Mouse (Mus musculus) C2C12 (cell line): ENCODE measurements around the gene Izumo1r. TPM values are rescaled to one million over a fixed set of nuclear protein-coding genes. Genes with fewer than 3 reads are reported as not detected.

ENCODE experiments used
- H3K27me3 ChIP-seq: one replicate; pipeline ENCODE4 v1.6.1; 2011; ENCODE audit not compliant: control insufficient read depth, insufficient read depth, insufficient read length
- H3K36me3 ChIP-seq: one replicate; pipeline ENCODE4 v1.6.1; 2011; ENCODE audit not compliant: control insufficient read depth, insufficient read depth
- H3K4me3 ChIP-seq: one replicate; pipeline ENCODE4 v1.5.1; 2011; ENCODE audit warnings: mild to moderate bottlenecking, control low read depth; ENCODE audit not compliant: poor library complexity, insufficient read depth, severe bottlenecking
- H3K79me2 ChIP-seq: one replicate; pipeline ENCODE4 v1.6.1; 2011; ENCODE audit not compliant: control insufficient read depth, insufficient read depth
- H3K79me3 ChIP-seq: one replicate; pipeline ENCODE4 v1.6.1; 2011; ENCODE audit warnings: low read depth, control low read depth
- H3ac ChIP-seq: one replicate; pipeline ENCODE3; 2011; ENCODE audit warnings: low read depth; ENCODE audit not compliant: control insufficient read depth, insufficient read length
- CEBPB ChIP-seq: IDR thresholded peaks from one replicate; pipeline ENCODE4 v1.6.1; 2011; ENCODE audit warnings: low read depth, mild to moderate bottlenecking, control low read depth, moderate library complexity
- CTCF ChIP-seq: IDR thresholded peaks from one replicate; pipeline ENCODE4 v1.5.1; 2011; ENCODE audit not compliant: control insufficient read depth, insufficient read depth, insufficient read length
- FOSL1 ChIP-seq: IDR thresholded peaks from one replicate; pipeline ENCODE4 v1.8.0; 2011; ENCODE audit warnings: mild to moderate bottlenecking, low read length; ENCODE audit not compliant: poor library complexity, insufficient read depth, severe bottlenecking
- MAX ChIP-seq: IDR thresholded peaks from one replicate; pipeline ENCODE4 v1.6.1; 2011; ENCODE audit warnings: mild to moderate bottlenecking, control low read depth
- MYOD1 ChIP-seq: IDR thresholded peaks from one replicate; pipeline ENCODE4 v1.6.1; 2011; ENCODE audit warnings: low read depth; ENCODE audit not compliant: control insufficient read depth, insufficient read length
- MYOG ChIP-seq: IDR thresholded peaks from one replicate; pipeline ENCODE4 v1.6.1; 2011; ENCODE audit not compliant: control insufficient read depth, insufficient read length; ENCODE audit errors: extremely low read depth
- USF1 ChIP-seq: IDR thresholded peaks from one replicate; pipeline ENCODE4 v1.6.1; 2011; ENCODE audit warnings: low read depth, mild to moderate bottlenecking, control low read depth, moderate library complexity
- polyA plus RNA-seq: library from polyadenylated mRNA; unstranded; fragments of >200 nt; fragmentation: generic; extraction: Trizol; gene quantifications from one replicate; pipeline ENCODE4 v1.2.1, GENCODE M21; 2012; ENCODE audit warnings: missing spikeins

Izumo1r gene
- polyA plus RNA-seq, 1 experiment = not detected

DNA sequence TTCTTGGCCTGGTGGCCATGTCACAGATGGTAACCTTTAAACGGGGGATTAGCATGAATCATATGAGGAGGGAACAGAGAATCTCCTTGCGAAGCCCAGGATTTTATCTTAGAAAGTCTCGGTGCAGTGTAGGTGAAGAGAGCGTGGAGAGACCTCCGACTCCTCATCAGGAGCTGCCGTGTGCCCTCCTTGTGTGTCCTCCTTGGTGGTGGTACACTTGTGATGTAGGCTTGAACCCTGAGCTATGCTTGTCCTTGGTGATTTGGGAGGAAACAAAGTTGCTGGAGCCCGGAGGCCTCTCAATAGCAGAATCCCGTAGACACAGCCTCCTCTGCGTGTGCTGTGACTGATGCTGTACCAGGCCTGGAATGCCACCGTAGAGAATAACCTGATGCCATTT lies 32.9 kb downstream of the Izumo1r start:
- no peaks in the 10 kb centered on the region for H3K79me3 ChIP-seq
- H3K36me3 ChIP-seq = no peaks in the 10 kb centered on the region
- H3ac ChIP-seq = no peak overlapping the region
- H3K4me3 ChIP-seq = no peak overlapping the region
- TF ChIP-seq MYOG = no peak
- no peak for TF ChIP-seq FOSL1
- TF ChIP-seq MYOD1 = no peak
- no peak for TF ChIP-seq CEBPB
- TF ChIP-seq USF1 = no peak
- TF ChIP-seq MAX = no peak
- no peak for TF ChIP-seq CTCF
- H3K27me3 ChIP-seq = peaks cover 10% of the 10 kb centered on the region
- H3K79me2 ChIP-seq = no peaks in the 10 kb centered on the region

GRCm38 (mm10) chr9:14870377-14870776 lies 33.4 kb downstream of the Izumo1r start:
- H3K79me3 ChIP-seq = no peaks in the 10 kb centered on the region
- no peaks in the 10 kb centered on the region for H3K79me2 ChIP-seq
- no peak overlapping the region for H3ac ChIP-seq
- no peak overlapping the region for H3K4me3 ChIP-seq
- no peaks in the 10 kb centered on the region for H3K36me3 ChIP-seq
- TF ChIP-seq USF1 (no peak), FOSL1 (no peak), MYOG (no peak), CTCF (no peak)
- H3K27me3 ChIP-seq = peaks cover 9% of the 10 kb centered on the region

- TF ChIP-seq USF1 (no peak), MAX (no peak), MYOD1 (no peak), MYOG (no peak), CEBPB (no peak), CTCF (no peak), FOSL1 (no peak)
- peaks cover 17% of the 10 kb centered on the region for H3K27me3 ChIP-seq
- no peaks in the 10 kb centered on the region for H3K36me3 ChIP-seq
- no peak overlapping the region for H3ac ChIP-seq
- H3K79me2 ChIP-seq = no peaks in the 10 kb centered on the region
- H3K79me3 ChIP-seq = no peaks in the 10 kb centered on the region
- H3K4me3 ChIP-seq = no peak overlapping the region
These were observed 35.4 kb downstream of the Izumo1r start for GRCm38 (mm10) chr9:14868326-14868725.

- no peaks in the 10 kb centered on the region for H3K36me3 ChIP-seq
- H3K79me3 ChIP-seq = no peaks in the 10 kb centered on the region
- no peaks in the 10 kb centered on the region for H3K79me2 ChIP-seq
- TF ChIP-seq CTCF = no peak
- TF ChIP-seq USF1 = no peak
- no peak overlapping the region for H3K4me3 ChIP-seq
- peaks cover 23% of the 10 kb centered on the region for H3K27me3 ChIP-seq
- H3ac ChIP-seq = no peak overlapping the region
These were observed 36.8 kb downstream of the Izumo1r start for GRCm38 (mm10) chr9:14866957-14867356.

DNA sequence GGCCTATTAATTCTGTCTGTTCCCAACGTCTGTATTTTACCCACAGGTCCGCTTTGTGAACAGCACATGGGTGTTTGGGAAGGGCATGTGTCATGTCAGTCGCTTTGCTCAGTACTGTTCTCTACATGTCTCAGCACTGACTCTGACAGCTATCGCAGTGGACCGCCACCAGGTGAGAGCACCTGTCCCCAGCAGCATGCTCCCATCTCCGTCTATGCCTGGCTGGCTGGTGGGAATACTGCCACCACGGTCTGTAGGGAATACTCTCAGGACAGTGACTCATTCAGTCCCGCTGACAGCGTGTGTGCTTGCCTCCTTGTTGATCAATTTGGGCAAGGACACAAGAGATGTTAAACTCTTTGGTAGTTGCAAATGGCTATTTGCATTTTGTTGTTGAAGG lies 39.0 kb downstream of the Izumo1r start:
- Histone ChIP-seq H3K79me2 (no peaks in the 10 kb centered on the region), H3K4me3 (no peak overlapping the region), H3K36me3 (no peaks in the 10 kb centered on the region), H3K79me3 (no peaks in the 10 kb centered on the region), H3ac (no peak overlapping the region), H3K27me3 (peaks cover 44% of the 10 kb centered on the region)
- TF ChIP-seq MAX (no peak), MYOG (no peak), FOSL1 (no peak), CTCF (no peak), USF1 (no peak), CEBPB (no peak), MYOD1 (no peak)

DNA sequence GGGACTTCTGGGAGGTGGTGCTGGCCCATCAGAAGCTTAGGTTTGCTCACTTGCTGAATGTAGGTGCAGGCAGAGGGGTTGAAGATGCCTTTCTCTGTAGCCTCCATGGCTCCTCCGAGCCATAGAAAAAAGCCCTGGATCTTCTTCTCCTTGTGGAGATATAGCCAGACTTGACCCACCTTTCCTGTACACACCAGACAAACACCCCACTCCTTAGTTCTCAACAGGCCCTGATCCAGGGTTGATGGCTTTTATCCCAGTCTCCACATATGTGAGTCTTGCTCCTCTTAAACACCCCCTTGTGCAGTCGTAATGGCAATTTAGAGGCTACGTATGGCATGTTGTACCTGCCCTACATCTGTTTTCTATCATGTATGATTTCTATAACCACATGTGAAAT lies 40.6 kb downstream of the Izumo1r start:
- Histone ChIP-seq H3K27me3 (peaks cover 57% of the 10 kb centered on the region), H3K36me3 (no peaks in the 10 kb centered on the region)
- TF ChIP-seq MYOG = no peak
- TF ChIP-seq MYOD1 = no peak
- TF ChIP-seq CTCF = no peak
- TF ChIP-seq CEBPB = no peak
- TF ChIP-seq FOSL1 = no peak
- TF ChIP-seq MAX = no peak
- TF ChIP-seq USF1 = no peak

More for the DNA sequence above, 40.6 kb downstream of the Izumo1r start:
- Histone ChIP-seq H3K79me3 (no peaks in the 10 kb centered on the region), H3K4me3 (no peak overlapping the region), H3K79me2 (no peaks in the 10 kb centered on the region), H3ac (no peak overlapping the region)
